In the genomic region with DNA sequence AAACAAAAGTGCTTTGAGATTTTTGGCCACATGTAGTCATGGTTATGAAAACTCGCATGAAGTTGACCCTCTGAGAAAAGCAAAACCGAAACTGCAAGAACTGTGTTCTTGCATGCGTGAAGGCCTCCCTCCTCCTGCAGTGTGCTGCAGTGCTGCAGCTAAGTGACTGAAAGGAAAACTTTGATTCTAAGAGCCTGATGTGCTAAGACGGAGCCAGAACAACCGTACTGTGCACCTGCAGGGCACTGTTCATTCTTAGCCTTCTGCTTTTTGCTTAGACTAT, we compare ENCODE assay signal across 8 mouse cellular contexts. TPM values are rescaled to one million over a fixed set of nuclear protein-coding genes. Genes with fewer than 3 reads are reported as not detected.
DNase-seq lines count a peak whose midpoint lies in the region; ATAC-seq and TF ChIP-seq lines count a peak whose summit lies in the region.

No protein-coding gene starts in this region.

- peak overlapping the region; percentile 94 for H3K4me2 ChIP-seq in forebrain, embryonic 13.5 days
- peak overlapping the region; percentile 83 for H3K4me2 ChIP-seq in intestine, embryonic 16.5 days (ENCODE audit: low read depth, low read length)
- peak overlapping the region; percentile 62 for H3K4me2 ChIP-seq in lung, embryonic 16.5 days (ENCODE audit: low read depth, low read length)

- H3K9me3 ChIP-seq in forebrain, embryonic 13.5 days (replicated peaks): no peaks in the 10 kb centered on the region
- H3K9me3 ChIP-seq in intestine, embryonic 16.5 days (ENCODE audit: control insufficient read depth, low read length): no peaks in the 10 kb centered on the region
- no peaks in the 10 kb centered on the region for H3K9me3 ChIP-seq in lung, embryonic 16.5 days (ENCODE audit: control insufficient read depth, low read length)

- TF ChIP-seq POLR2A in small intestine, adult 2 months (IDR thresholded peaks at IDR 0.05; ENCODE audit: low read depth, low read length): no peak

- H3K4me1 ChIP-seq in forebrain, embryonic 13.5 days: peaks cover 14% of the 10 kb centered on the region
- no peaks in the 10 kb centered on the region; the same call in 1 of the 2 replicates for H3K4me1 ChIP-seq in intestine, embryonic 16.5 days (ENCODE audit: control insufficient read depth, insufficient read depth, low read length)
- H3K4me1 ChIP-seq in lung, embryonic 16.5 days (replicated peaks; ENCODE audit: control insufficient read depth, insufficient read depth, low read length): peaks cover 14% of the 10 kb centered on the region
- peaks cover 9% of the 10 kb centered on the region for H3K4me1 ChIP-seq in small intestine, adult 2 months (ENCODE audit: control insufficient read depth, insufficient read depth, insufficient read length, low read length)

- H3K9ac ChIP-seq in forebrain, embryonic 13.5 days: no peak overlapping the region
- peak overlapping the region; percentile 80 for H3K9ac ChIP-seq in intestine, embryonic 16.5 days (ENCODE audit: low read depth, low read length)
- peak overlapping the region; percentile 74 for H3K9ac ChIP-seq in lung, embryonic 16.5 days (ENCODE audit: low read length)

- DNase-seq in left cerebral cortex, adult 2 months (ENCODE audit: extremely low spot score in 1 of 2, low spot score in 2 of 2): no peak
- no peak for DNase-seq in left cerebral cortex, postnatal 10 days (ENCODE audit: extremely low spot score in 1 of 2, low spot score in 2 of 2)
- DNase-seq in urinary bladder, postnatal 36 days (ENCODE audit: low spot score in 2 of 2): no peak
- no peak for DNase-seq in gastrocnemius, postnatal 36 days

- ATAC-seq in forebrain, embryonic 13.5 days: no peak
- ATAC-seq in intestine, embryonic 16.5 days: peak; percentile 66
- ATAC-seq in lung, embryonic 16.5 days (ENCODE audit: low read depth): peak; percentile 43; the same call in 1 of the 2 replicates

- peaks cover 37% of the 10 kb centered on the region for H3K27me3 ChIP-seq in forebrain, embryonic 13.5 days
- H3K27me3 ChIP-seq in intestine, embryonic 16.5 days (replicated peaks; ENCODE audit: control insufficient read depth, insufficient read depth, low read length): no peaks in the 10 kb centered on the region; the same call in 1 of the 2 replicates
- H3K27me3 ChIP-seq in lung, embryonic 16.5 days (ENCODE audit: control insufficient read depth, insufficient read depth, low read depth, low read length): no peaks in the 10 kb centered on the region
- H3K27me3 ChIP-seq in small intestine, adult 2 months (ENCODE audit: control insufficient read depth, insufficient read depth, low read length): no peaks in the 10 kb centered on the region

- intact Hi-C loops in left cerebral cortex, adult 2 months (cut with DNase I): loop anchor here (5.0 kb wide), 1 partner anchor 266 kb away; no protein-coding TSS in a partner anchor
- intact Hi-C loops in left cerebral cortex, postnatal 10 days (cut with DNase I): loop anchor here (5.0 kb wide), 1 partner anchor 56 kb away; no protein-coding TSS in a partner anchor
- intact Hi-C loops in gastrocnemius, postnatal 36 days (cut with DNase I): no loop called here

- WGBS in forebrain, embryonic 13.5 days: 5% methylated on average over 5 of the region's 5 CpGs
- 11% methylated on average over 5 of the region's 5 CpGs for WGBS in intestine, embryonic 16.5 days
- 7% methylated on average over 5 of the region's 5 CpGs for WGBS in lung, embryonic 16.5 days
- 0% methylated on average over 5 of the region's 5 CpGs for WGBS in small intestine, adult 2 months

- no peaks in the 10 kb centered on the region for H3K36me3 ChIP-seq in forebrain, embryonic 13.5 days (ENCODE audit: poor library complexity, severe bottlenecking)
- no peaks in the 10 kb centered on the region for H3K36me3 ChIP-seq in intestine, embryonic 16.5 days (ENCODE audit: control insufficient read depth, insufficient read depth, low read length)
- H3K36me3 ChIP-seq in lung, embryonic 16.5 days (ENCODE audit: control insufficient read depth, insufficient read depth, low read length): no peaks in the 10 kb centered on the region
- no peaks in the 10 kb centered on the region for H3K36me3 ChIP-seq in small intestine, adult 2 months (ENCODE audit: control insufficient read depth, insufficient read depth, low read length)

- H3K27ac ChIP-seq in left cerebral cortex, adult 2 months: peak overlapping the region; percentile 74
- no peak overlapping the region for H3K27ac ChIP-seq in forebrain, embryonic 13.5 days
- peak overlapping the region; percentile 37; the same call in 1 of the 2 replicates for H3K27ac ChIP-seq in intestine, embryonic 16.5 days (ENCODE audit: low read length)
- H3K27ac ChIP-seq in lung, embryonic 16.5 days (ENCODE audit: low read length): peak overlapping the region; percentile 36
- H3K27ac ChIP-seq in small intestine, adult 2 months (ENCODE audit: insufficient read depth, low read depth, low read length): peak overlapping the region; percentile 89

- peak overlapping the region; percentile 50 for H3K4me3 ChIP-seq in left cerebral cortex, adult 2 months
- H3K4me3 ChIP-seq in forebrain, embryonic 13.5 days: peak overlapping the region; percentile 62
- H3K4me3 ChIP-seq in intestine, embryonic 16.5 days (ENCODE audit: low read length): peak overlapping the region; percentile 74
- H3K4me3 ChIP-seq in lung, embryonic 16.5 days (ENCODE audit: low read length): peak overlapping the region; percentile 66
- H3K4me3 ChIP-seq in small intestine, adult 2 months (ENCODE audit: low read depth, low read length): peak overlapping the region; percentile 33

- no peak; the same call in none of the 2 replicates for TF ChIP-seq CTCF in left cerebral cortex, adult 2 months (IDR thresholded peaks at IDR 0.05)
- TF ChIP-seq CTCF in small intestine, adult 2 months (IDR thresholded peaks at IDR 0.05; ENCODE audit: extremely low read depth, insufficient read length, insufficient replicate concordance, low read depth, low read length): peak; percentile 19; the same call in 1 of the 2 replicates

RNA-seq across cellular contexts. Expression of gene Nod1, which starts 0.5 kb away (rescaled TPM):
- total RNA-seq in left cerebral cortex, adult 2 months (2021): 1 to 10 TPM; 3.4 to 4.3 TPM
- total RNA-seq in left cerebral cortex, postnatal 10 days (2021): 1 to 10 TPM; 2.5 to 2.7 TPM
- polyA plus RNA-seq in forebrain, embryonic 13.5 days (2015; fragmentation: Nextera tagmentation; extraction: Ambion mirVana): 1.3 and 1.6 TPM in 2 replicates
- polyA plus RNA-seq in intestine, embryonic 16.5 days (2015; fragmentation: Nextera tagmentation; extraction: Ambion mirVana): 4.8 TPM in 2 replicates
- 9.5 and 9.9 TPM in 2 replicates for polyA plus RNA-seq in lung, embryonic 16.5 days (2015; fragmentation: Nextera tagmentation; extraction: Ambion mirVana)
- polyA plus RNA-seq in small intestine, adult 2 months (2012; rRNA removed): 8.5 and 11.2 TPM in 2 replicates
- 1 to 10 TPM; 6.1 to 8.2 TPM for total RNA-seq in gastrocnemius, postnatal 36 days (2021)

RNA-seq across cellular contexts. Expression of gene Ggct, which starts 19.9 kb away (rescaled TPM):
- 10 to 100 TPM; 27.7 to 29.3 TPM for total RNA-seq in left cerebral cortex, adult 2 months (2021)
- 10 to 100 TPM; 28.2 to 29.4 TPM for total RNA-seq in left cerebral cortex, postnatal 10 days (2021)
- 9.3 and 10.6 TPM in 2 replicates for polyA plus RNA-seq in forebrain, embryonic 13.5 days (2015; fragmentation: Nextera tagmentation; extraction: Ambion mirVana)
- polyA plus RNA-seq in intestine, embryonic 16.5 days (2015; fragmentation: Nextera tagmentation; extraction: Ambion mirVana): 9.6 and 13.2 TPM in 2 replicates
- polyA plus RNA-seq in lung, embryonic 16.5 days (2015; fragmentation: Nextera tagmentation; extraction: Ambion mirVana): 5.9 and 6.1 TPM in 2 replicates
- 0.17 and 1.5 TPM in 2 replicates for polyA plus RNA-seq in small intestine, adult 2 months (2012; rRNA removed)
- 1 to 10 TPM; 8.8 to 8.9 TPM for total RNA-seq in gastrocnemius, postnatal 36 days (2021)
